Mouse (Mus musculus): ENCODE results near the gene Gm12169. TPM values are rescaled to one million over a fixed set of nuclear protein-coding genes. Genes with fewer than 3 reads are reported as not detected.

The Gm12169 gene
- polyA plus RNA-seq (2017; shearing (Covaris generic)): not detected

GRCm38 (mm10) chr11:46523912-46524311 is at the start of gene Gm12169:
TSS of gene Gm12169 (plus strand) at chr11:46524212.

GRCm38 (mm10) chr11:46571327-46571726 is 47.3 kb downstream of the Gm12169 start, which contains the start of gene BC053393:
TSS of gene BC053393 (plus strand) at chr11:46571536.

Other genes starting within 250 kb of the Gm12169 start
- 152 TPM for gene Cyfip2, start 211.4 kb upstream of the Gm12169 start, polyA plus RNA-seq (2017; shearing (Covaris generic))
- 1,246 TPM for gene Itk, start 134.7 kb upstream of the Gm12169 start, polyA plus RNA-seq (2017; shearing (Covaris generic))
- gene Fam71b, start 127.7 kb upstream of the Gm12169 start, polyA plus RNA-seq (2017; shearing (Covaris generic)): 2.2 TPM
- gene Med7, start 87.3 kb upstream of the Gm12169 start, polyA plus RNA-seq (2017; shearing (Covaris generic)): 51.6 TPM
- gene Havcr2, start 69.3 kb upstream of the Gm12169 start, polyA plus RNA-seq (2017; shearing (Covaris generic)): not detected
- gene BC053393, start 47.3 kb downstream of the Gm12169 start, polyA plus RNA-seq (2017; shearing (Covaris generic)): not detected
- gene Dppa1, start 105.0 kb downstream of the Gm12169 start, polyA plus RNA-seq (2017; shearing (Covaris generic)): not detected
- gene Timd2, start 182.8 kb downstream of the Gm12169 start, polyA plus RNA-seq (2017; shearing (Covaris generic)): not detected
- gene Havcr1, start 210.9 kb downstream of the Gm12169 start, polyA plus RNA-seq (2017; shearing (Covaris generic)): not detected